Mouse (Mus musculus): Measurements from ENCODE around the gene Efcab11.
"Not testable (repeated sequence)": the region's sequence is repeated elsewhere in the genome, so short reads cannot be mapped to it uniquely, and the experiment has no call there.

Efcab11 gene

GRCm38 (mm10) chr12:99807891-99808290, 76.3 kb downstream of the Efcab11 start:
- no peak for DNase-seq (ENCODE audit: low read depth, low spot score)

- not testable (repeated sequence) for DNase-seq (ENCODE audit: low read depth, low spot score)
Measured at GRCm38 (mm10) chr12:99806741-99807140, 77.5 kb downstream of the Efcab11 start.

- no peak for DNase-seq (ENCODE audit: low read depth, low spot score)
Measured at GRCm38 (mm10) chr12:99795921-99796320, 88.3 kb downstream of the Efcab11 start.

GRCm38 (mm10) chr12:99794792-99795620, 89.2 kb downstream of the Efcab11 start:
- DNase-seq (ENCODE audit: low read depth, low spot score), result no peak

GRCm38 (mm10) chr12:99794158-99794515, 90.1 kb downstream of the Efcab11 start:
- DNase-seq (ENCODE audit: low read depth, low spot score), result no peak

- no peak for DNase-seq (ENCODE audit: low read depth, low spot score)
Measured at GRCm38 (mm10) chr12:99793465-99794157, 90.6 kb downstream of the Efcab11 start.

- DNase-seq (ENCODE audit: low read depth, low spot score), result no peak
Measured at GRCm38 (mm10) chr12:99789283-99789960, 94.8 kb downstream of the Efcab11 start.

GRCm38 (mm10) chr12:99781774-99782173, 102.5 kb downstream of the Efcab11 start:
- DNase-seq (ENCODE audit: low read depth, low spot score), result no peak

- no peak for DNase-seq (ENCODE audit: low read depth, low spot score)
Measured at GRCm38 (mm10) chr12:99780396-99780795, 103.8 kb downstream of the Efcab11 start.

GRCm38 (mm10) chr12:99779908-99780307, 104.3 kb downstream of the Efcab11 start:
- no peak for DNase-seq (ENCODE audit: low read depth, low spot score)

GRCm38 (mm10) chr12:99776497-99777139, 107.6 kb downstream of the Efcab11 start:
- DNase-seq (ENCODE audit: low read depth, low spot score), result no peak

- DNase-seq (ENCODE audit: low read depth, low spot score), result no peak
Measured at GRCm38 (mm10) chr12:99774864-99775263, 109.4 kb downstream of the Efcab11 start.

- DNase-seq (ENCODE audit: low read depth, low spot score), result no peak
Measured at GRCm38 (mm10) chr12:99773636-99774193, 110.5 kb downstream of the Efcab11 start.

GRCm38 (mm10) chr12:99771018-99771417, 113.2 kb downstream of the Efcab11 start:
- DNase-seq (ENCODE audit: low read depth, low spot score), result no peak

- no peak for DNase-seq (ENCODE audit: low read depth, low spot score)
Measured at GRCm38 (mm10) chr12:99769626-99770025, 114.6 kb downstream of the Efcab11 start.

GRCm38 (mm10) chr12:99767691-99768090, 116.5 kb downstream of the Efcab11 start:
- no peak for DNase-seq (ENCODE audit: low read depth, low spot score)

GRCm38 (mm10) chr12:99765979-99766378, 118.3 kb downstream of the Efcab11 start:
- peak; percentile 18 for DNase-seq (ENCODE audit: low read depth, low spot score)

GRCm38 (mm10) chr12:99764053-99764452, 120.2 kb downstream of the Efcab11 start:
- DNase-seq (ENCODE audit: low read depth, low spot score), result no peak

- no peak for DNase-seq (ENCODE audit: low read depth, low spot score)
Measured at GRCm38 (mm10) chr12:99757754-99758526, 126.3 kb downstream of the Efcab11 start.

- DNase-seq (ENCODE audit: low read depth, low spot score), result no peak
Measured at GRCm38 (mm10) chr12:99756914-99757687, 127.1 kb downstream of the Efcab11 start.
